Mouse (Mus musculus) limb, embryonic 15.5 days (tissue): ENCODE data around the gene Kirrel. TPM values are rescaled to one million over a fixed set of nuclear protein-coding genes. Genes with fewer than 3 reads are reported as not detected.
A peak's percentile ranks its signal among the peaks of the same experiment; 100 is the strongest.

Source experiments
- ATAC-seq: fragments of 200-750 bp; cut with Nextera tagmentation; 2 replicates; pipeline ENCODE4 v1.8.0; 2017; ENCODE audit warnings: low read depth, moderate TSS enrichment; ENCODE audit not compliant: insufficient number of reproducible peaks, low FRiP score, low TSS enrichment
- H3K27ac ChIP-seq: fragments of 300-500 bp; sonication (generic); 2 replicates; pipeline ENCODE4 v1.5.1; 2015; ENCODE audit warnings: moderate library complexity, mild to moderate bottlenecking, inconsistent platforms
- H3K27me3 ChIP-seq: fragments of 300-500 bp; sonication (generic); 2 replicates; pipeline ENCODE4 v1.6.1; 2015; ENCODE audit warnings: inconsistent platforms
- H3K36me3 ChIP-seq: fragments of 300-500 bp; sonication (generic); 2 replicates; pipeline ENCODE4 v1.6.1; 2015; ENCODE audit warnings: inconsistent platforms
- H3K4me1 ChIP-seq: fragments of 300-500 bp; sonication (generic); 2 replicates; pipeline ENCODE4 v1.6.1; 2015; ENCODE audit warnings: inconsistent platforms
- H3K4me2 ChIP-seq: fragments of 300-500 bp; sonication (generic); 2 replicates; pipeline ENCODE4 v1.6.1; 2015; ENCODE audit warnings: mild to moderate bottlenecking, inconsistent platforms
- H3K4me3 ChIP-seq: fragments of 300-500 bp; sonication (generic); 2 replicates; pipeline ENCODE4 v1.5.1; 2015; ENCODE audit warnings: mild to moderate bottlenecking, inconsistent platforms
- H3K9ac ChIP-seq: fragments of 300-500 bp; sonication (generic); 2 replicates; pipeline ENCODE4 v1.6.1; 2015; ENCODE audit warnings: inconsistent platforms
- H3K9me3 ChIP-seq: fragments of 300-500 bp; sonication (generic); 2 replicates; pipeline ENCODE4 v1.6.1; 2016; ENCODE audit warnings: inconsistent platforms
- WGBS: fragments of 180-500 bp; shearing (Covaris S2); methylation state at CpG from one replicate; pipeline ENCODE4 v1.1.7; 2015; 5-methylcytosine and 5-hydroxymethylcytosine counted together
- polyA plus RNA-seq: library from polyadenylated mRNA; unstranded; fragments of >200 nt; fragmentation: Nextera tagmentation; extraction: Ambion mirVana; gene quantifications from 2 replicates; pipeline ENCODE4 v1.2.1, GENCODE M21; 2015

The Kirrel gene
- polyA plus RNA-seq, 1 experiment from 2014 or later, result 19.5 TPM

DNA sequence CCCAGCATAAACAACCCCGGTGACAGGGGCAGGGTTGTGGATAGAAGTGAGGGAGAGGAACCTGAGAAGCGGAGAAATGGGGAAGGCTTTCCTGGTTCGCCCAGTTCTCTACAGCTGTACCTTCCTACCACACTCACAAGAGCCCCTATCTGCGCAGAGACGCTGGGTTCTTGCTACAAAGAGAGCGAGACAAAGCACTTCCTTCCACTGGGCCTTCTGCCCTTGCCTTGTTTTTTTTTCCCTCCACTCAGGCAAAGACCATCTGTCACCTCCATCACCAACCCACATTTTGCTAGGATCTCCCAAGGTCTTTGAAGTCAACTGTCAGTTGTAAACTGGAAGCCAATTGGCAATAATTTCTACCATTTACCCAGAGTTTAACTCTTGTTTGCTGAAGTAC is 80.8 kb downstream of the Kirrel start:
- H3K36me3 ChIP-seq, result peaks cover 47% of the 10 kb centered on the region

DNA sequence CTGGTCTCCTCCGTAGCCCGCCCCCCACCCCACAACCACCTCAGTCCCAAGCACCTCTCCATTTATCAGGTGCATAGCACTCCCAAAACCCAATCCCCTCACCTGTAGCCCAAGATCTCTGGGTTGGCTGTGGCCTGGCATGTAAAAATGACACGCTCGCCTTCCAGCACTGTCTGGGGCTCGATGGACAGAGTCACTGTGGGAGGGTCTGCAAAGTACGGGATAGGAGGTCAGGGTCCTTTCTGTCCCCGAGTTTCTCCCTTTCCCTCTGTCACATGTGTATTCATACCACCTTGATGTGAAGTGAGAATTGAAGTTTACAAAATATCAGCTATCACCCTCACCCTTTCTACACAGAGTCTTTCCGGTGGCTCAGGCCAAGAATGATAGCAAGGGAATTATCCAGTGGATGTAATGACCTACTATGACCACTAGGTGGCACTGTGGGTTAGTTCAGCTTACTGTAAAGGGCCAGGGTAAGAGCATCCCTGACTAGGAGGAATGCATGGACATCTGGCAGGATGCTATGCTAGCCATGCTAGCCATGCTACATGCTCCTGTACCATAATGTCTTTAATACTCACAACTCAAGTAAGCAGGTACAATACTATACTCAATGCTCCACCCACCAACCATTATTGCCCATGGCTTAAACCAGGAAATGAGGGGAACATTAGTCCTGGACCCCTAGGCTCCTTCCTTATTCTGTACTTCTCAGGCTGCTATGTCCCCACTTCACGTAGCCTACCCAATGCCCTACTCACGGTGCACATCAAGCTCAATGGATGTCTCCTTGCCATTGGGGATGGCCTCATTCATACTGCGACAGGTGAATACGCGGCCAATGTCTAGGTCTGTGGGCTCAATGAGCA is 84.6 kb downstream of the Kirrel start:
- peaks cover 63% of the 10 kb centered on the region for H3K36me3 ChIP-seq
- peaks cover 7% of the 10 kb centered on the region; the same call in 1 of the 2 replicates for H3K4me1 ChIP-seq

More for the DNA sequence above, 80.8 kb downstream of the Kirrel start:
- H3K9ac ChIP-seq, result no peak overlapping the region
- H3K4me2 ChIP-seq, result no peak overlapping the region
- H3K9me3 ChIP-seq, result no peaks in the 10 kb centered on the region
- ATAC-seq, result no peak
- H3K27ac ChIP-seq, result peak overlapping the region; percentile 30; the same call in 1 of the 2 replicates
- no peaks in the 10 kb centered on the region for H3K27me3 ChIP-seq
- H3K4me3 ChIP-seq, result no peak overlapping the region
- WGBS, result 58% methylated on average over 6 of the region's 6 CpGs
- H3K4me1 ChIP-seq, result peaks cover 7% of the 10 kb centered on the region; the same call in 1 of the 2 replicates

DNA sequence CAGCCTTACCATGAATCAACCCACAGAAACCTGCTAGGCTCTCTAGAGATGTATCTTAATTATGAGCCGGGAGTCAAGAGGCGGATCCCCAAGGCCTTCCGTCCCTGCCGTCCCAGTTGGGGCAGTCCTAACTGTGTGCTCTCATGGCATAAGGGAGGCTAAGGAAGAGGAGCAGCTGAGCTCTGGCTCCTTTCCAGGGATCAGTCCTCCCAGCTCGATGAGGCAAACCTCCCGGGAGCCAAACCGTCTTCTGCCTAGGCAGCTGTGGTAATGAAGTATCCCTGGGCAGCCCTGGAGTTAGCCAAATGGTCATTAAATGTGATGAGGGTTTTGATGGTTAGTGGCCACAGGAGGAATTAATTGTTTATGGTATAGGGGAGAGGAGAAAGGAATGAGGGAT is 87.4 kb downstream of the Kirrel start:
- ATAC-seq, result no peak
- no peak overlapping the region for H3K9ac ChIP-seq
- H3K36me3 ChIP-seq, result peaks cover 79% of the 10 kb centered on the region
- H3K4me1 ChIP-seq, result no peaks in the 10 kb centered on the region
- H3K27me3 ChIP-seq, result no peaks in the 10 kb centered on the region
- WGBS, result 66% methylated on average over 7 of the region's 7 CpGs
- H3K4me3 ChIP-seq, result no peak overlapping the region
- H3K27ac ChIP-seq, result no peak overlapping the region
- no peak overlapping the region for H3K4me2 ChIP-seq
- H3K9me3 ChIP-seq, result no peaks in the 10 kb centered on the region

More for the DNA sequence above, 84.6 kb downstream of the Kirrel start:
- H3K27me3 ChIP-seq, result no peaks in the 10 kb centered on the region
- WGBS, result 75% methylated on average over 13 of the region's 13 CpGs
- no peaks in the 10 kb centered on the region for H3K9me3 ChIP-seq
- H3K27ac ChIP-seq, result no peak overlapping the region
- H3K9ac ChIP-seq, result no peak overlapping the region
- H3K4me3 ChIP-seq, result no peak overlapping the region
- peak; percentile 48; the same call in 1 of the 2 replicates for ATAC-seq
- no peak overlapping the region for H3K4me2 ChIP-seq

DNA sequence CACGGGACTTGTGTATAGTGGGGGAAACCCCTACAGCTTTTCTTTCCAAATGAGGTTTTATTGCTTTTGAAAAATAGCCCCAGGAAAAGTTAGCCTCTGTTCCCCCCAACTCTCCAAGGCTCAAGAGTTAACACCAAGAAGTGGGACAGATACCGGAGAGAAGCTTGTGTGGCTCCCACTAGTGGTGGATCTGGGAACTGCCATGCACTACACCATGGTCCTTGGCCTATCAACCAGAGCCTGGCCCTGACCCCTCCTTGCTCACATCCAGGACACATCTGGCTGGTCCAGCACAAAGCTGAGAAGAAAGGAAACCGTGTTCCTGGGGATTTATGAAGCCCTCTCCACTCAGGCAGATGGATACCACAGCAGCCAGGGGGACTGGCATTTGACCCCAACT is 92.3 kb downstream of the Kirrel start:
- Histone ChIP-seq H3K9ac (no peak overlapping the region), H3K4me2 (no peak overlapping the region), H3K27ac (no peak overlapping the region), H3K9me3 (no peaks in the 10 kb centered on the region), H3K4me3 (no peak overlapping the region), H3K4me1 (no peaks in the 10 kb centered on the region), H3K36me3 (peaks cover 81% of the 10 kb centered on the region), H3K27me3 (no peaks in the 10 kb centered on the region)
- 62% methylated on average over 3 of the region's 3 CpGs for WGBS
- no peak for ATAC-seq

DNA sequence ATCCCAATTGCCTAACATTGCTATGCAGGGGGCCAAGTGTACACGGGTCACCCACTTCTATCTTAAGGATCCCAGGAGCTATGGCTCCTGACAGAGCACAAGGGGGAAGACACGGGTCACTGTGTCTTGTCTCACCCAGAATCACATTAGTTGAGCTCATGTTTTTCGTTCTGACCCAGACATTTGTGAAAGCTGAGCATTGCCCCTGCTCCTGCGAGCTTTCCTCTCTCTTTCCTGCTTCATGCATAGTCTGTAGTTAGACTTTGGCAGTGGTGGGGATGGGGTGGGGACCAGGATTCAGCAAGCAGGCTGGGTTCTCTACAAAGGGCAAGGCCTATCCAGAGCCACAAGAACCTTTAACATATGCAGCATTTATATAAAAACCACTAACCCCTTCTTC is 94.8 kb downstream of the Kirrel start:
- Histone ChIP-seq H3K27me3 (no peaks in the 10 kb centered on the region), H3K4me3 (no peak overlapping the region), H3K27ac (no peak overlapping the region), H3K9ac (no peak overlapping the region), H3K9me3 (no peaks in the 10 kb centered on the region), H3K36me3 (peaks cover 56% of the 10 kb centered on the region), H3K4me2 (no peak overlapping the region), H3K4me1 (no peaks in the 10 kb centered on the region)
- no peak for ATAC-seq
- 84% methylated on average over 4 of the region's 4 CpGs for WGBS

DNA sequence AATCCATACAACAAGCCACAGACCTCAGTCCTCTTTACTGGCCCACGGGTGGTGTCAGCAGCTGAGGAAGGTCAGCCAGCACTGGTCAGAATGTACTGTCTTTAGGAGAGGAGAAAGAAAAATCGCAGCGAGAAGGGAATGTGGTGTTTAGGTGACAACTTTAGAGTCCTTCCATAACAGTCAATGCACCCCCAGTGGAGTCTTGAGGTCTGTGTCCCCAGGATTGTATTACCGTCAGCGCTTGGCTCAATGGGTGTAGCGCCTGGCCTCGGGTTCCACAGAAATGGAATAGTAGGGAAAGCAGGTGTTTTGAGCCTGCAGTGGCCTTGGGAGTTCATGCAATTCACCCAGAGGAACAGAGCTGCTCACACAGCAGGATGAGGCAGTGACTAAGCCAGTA is 95.2 kb downstream of the Kirrel start:
- Histone ChIP-seq H3K4me2 (no peak overlapping the region), H3K36me3 (peaks cover 51% of the 10 kb centered on the region), H3K27ac (no peak overlapping the region), H3K9me3 (no peaks in the 10 kb centered on the region), H3K9ac (no peak overlapping the region), H3K27me3 (no peaks in the 10 kb centered on the region), H3K4me1 (no peaks in the 10 kb centered on the region), H3K4me3 (no peak overlapping the region)
- 87% methylated on average over 7 of the region's 7 CpGs for WGBS
- ATAC-seq, result no peak

DNA sequence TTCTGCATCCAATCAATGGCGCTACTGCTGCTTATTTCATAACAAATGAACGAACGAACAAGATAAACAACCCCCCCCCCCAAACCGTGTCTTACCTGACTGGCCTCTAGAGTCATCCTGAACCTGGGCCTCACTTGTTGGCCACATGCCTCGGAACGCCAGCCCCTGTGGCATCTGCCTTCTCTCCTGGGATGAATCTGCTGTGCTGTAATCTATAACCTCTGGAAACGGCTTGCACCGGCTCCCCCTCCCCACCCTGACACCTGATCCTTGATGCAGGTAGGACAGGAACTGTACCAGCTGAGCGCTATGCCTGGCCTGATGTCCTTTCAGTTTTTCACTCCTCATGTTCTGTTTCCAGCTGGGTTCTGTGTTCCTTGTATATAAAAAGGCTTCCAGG is 96.9 kb downstream of the Kirrel start:
- Histone ChIP-seq H3K4me2 (no peak overlapping the region), H3K9me3 (no peaks in the 10 kb centered on the region), H3K9ac (no peak overlapping the region), H3K27ac (no peak overlapping the region), H3K36me3 (peaks cover 35% of the 10 kb centered on the region), H3K4me3 (no peak overlapping the region), H3K27me3 (no peaks in the 10 kb centered on the region), H3K4me1 (peaks cover 6% of the 10 kb centered on the region)
- no peak for ATAC-seq
- WGBS, result 54% methylated on average over 9 of the region's 9 CpGs

DNA sequence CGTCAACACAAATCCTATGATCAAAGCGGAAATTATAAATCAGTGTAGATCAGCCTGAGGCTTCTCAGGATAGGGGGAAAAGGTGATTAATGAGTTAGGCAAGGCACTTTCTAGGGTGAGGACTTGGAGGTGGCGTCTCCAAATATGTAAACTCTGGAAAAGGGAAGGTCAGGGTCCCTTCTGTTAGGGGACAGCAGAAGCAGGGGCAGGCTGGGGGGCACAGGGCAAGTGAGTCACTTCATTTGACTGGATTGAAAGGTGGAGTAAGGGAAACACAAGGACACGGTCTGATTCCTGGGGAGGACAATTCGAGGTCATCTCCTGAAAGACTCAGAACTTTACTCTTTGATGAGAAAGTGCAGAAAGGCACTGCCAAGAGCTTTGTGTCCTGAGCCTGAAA is 97.6 kb downstream of the Kirrel start:
- H3K9me3 ChIP-seq, result no peaks in the 10 kb centered on the region
- 80% methylated on average over 5 of the region's 5 CpGs for WGBS
- peaks cover 6% of the 10 kb centered on the region for H3K4me1 ChIP-seq
- no peaks in the 10 kb centered on the region for H3K27me3 ChIP-seq
- ATAC-seq, result no peak
- H3K4me2 ChIP-seq, result no peak overlapping the region
- no peak overlapping the region for H3K4me3 ChIP-seq
- peaks cover 27% of the 10 kb centered on the region for H3K36me3 ChIP-seq
- H3K9ac ChIP-seq, result no peak overlapping the region
- no peak overlapping the region for H3K27ac ChIP-seq

DNA sequence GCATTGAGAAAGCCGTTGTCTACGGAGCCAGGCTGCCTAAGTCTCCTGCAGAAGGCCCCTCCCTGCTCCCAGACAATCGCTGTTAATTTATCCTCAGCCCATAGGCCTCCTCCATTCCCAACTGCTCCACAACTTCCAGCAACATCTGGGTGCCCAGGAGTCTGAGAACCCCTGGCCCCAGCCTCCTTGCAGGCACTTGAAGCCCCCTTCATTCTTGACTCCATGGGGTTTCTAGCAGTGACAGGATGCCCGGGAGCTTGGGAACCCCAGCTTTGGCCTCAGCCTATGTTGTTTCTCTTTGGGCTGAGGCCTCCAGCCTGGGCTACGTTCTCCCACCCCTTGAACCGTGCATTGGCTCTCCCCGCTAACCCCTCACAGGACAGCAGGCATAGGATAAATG is 98.4 kb downstream of the Kirrel start:
- Histone ChIP-seq H3K4me3 (no peak overlapping the region), H3K4me2 (no peak overlapping the region), H3K4me1 (peaks cover 6% of the 10 kb centered on the region), H3K36me3 (peaks cover 20% of the 10 kb centered on the region), H3K27ac (no peak overlapping the region), H3K9me3 (no peaks in the 10 kb centered on the region), H3K27me3 (no peaks in the 10 kb centered on the region), H3K9ac (no peak overlapping the region)
- ATAC-seq, result no peak
- 85% methylated on average over 7 of the region's 7 CpGs for WGBS

DNA sequence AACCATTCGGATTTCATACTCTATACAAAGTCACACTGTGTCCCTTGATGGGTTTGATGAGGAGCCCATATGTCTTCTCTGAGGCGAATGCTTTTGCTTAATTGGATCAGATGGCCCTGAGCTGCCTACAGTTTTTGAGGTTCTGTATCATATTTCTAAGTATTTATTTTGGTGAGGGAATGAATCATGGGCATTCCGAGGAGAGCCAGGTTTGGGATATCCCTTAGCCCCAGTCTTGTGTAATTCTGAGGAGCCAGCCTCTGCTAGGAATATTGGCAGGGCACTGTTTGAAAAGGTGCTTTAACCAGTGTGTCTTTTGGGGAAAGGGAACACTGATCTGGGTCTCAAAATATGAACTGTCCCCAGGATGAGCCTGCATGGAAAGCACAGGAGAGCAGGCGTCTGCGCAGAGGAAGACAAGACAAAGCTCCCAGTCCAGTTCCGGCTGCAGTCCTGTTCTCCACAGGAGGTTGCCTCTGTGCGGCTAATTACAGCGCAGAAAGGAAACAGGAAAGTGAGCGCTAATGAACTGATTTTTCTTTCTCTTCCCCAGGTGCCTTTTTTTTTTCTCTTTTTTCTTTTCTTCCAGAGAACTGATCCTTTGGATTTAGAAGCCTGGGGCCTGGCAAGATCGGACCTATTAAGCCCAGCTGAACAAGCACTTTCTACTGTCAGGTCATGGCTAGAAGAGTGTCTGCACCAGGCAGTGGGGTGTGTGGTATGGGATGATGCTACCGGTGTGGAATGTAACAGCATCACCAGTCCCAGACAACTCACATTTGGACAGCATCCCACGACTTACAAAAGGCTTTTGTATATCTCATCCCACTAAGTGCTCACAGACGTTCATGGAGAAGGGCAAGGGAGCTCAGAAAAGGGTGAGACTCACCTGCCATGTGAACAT is 101.7 kb downstream of the Kirrel start:
- no peak overlapping the region for H3K27ac ChIP-seq

DNA sequence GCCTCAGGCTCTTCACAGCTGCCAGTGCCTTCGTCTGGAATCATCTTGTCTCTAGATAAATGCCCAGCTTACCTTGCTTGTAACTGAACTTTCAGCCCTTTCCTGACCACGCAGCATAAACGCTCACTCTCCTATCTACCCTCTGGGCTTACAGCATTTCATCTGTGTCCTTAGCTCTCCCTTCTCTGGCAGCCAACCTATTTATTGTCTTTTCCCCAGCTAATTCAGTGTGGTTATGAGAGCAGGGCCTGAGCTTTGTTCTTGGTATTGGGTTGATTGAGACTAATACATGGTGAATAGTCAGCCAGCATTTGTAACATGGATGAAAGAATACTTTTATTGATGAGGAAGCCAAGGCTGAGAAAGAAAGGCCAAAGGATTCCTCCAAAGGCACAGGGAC is 102.4 kb downstream of the Kirrel start:
- no peak overlapping the region for H3K27ac ChIP-seq
- H3K9me3 ChIP-seq, result no peaks in the 10 kb centered on the region
- no peak for ATAC-seq
- H3K36me3 ChIP-seq, result no peaks in the 10 kb centered on the region
- H3K4me2 ChIP-seq, result no peak overlapping the region
- H3K27me3 ChIP-seq, result no peaks in the 10 kb centered on the region
- WGBS, result 62% methylated on average over 3 of the region's 3 CpGs
- no peak overlapping the region for H3K9ac ChIP-seq
- H3K4me3 ChIP-seq, result no peak overlapping the region
- peaks cover 6% of the 10 kb centered on the region for H3K4me1 ChIP-seq

More for the DNA sequence above, 101.7 kb downstream of the Kirrel start:
- Histone ChIP-seq H3K9ac (no peak overlapping the region), H3K36me3 (no peaks in the 10 kb centered on the region), H3K4me3 (no peak overlapping the region), H3K4me2 (no peak overlapping the region), H3K27me3 (no peaks in the 10 kb centered on the region), H3K9me3 (no peaks in the 10 kb centered on the region), H3K4me1 (peaks cover 6% of the 10 kb centered on the region)
- ATAC-seq, result no peak; the same call in 1 of the 2 replicates
- 27% methylated on average over 13 of the region's 13 CpGs for WGBS
